Mouse (Mus musculus) limb, embryonic 10.5 days (tissue): ENCODE measurements around the gene Gcnt3. TPM values are rescaled to one million over a fixed set of nuclear protein-coding genes. Genes with fewer than 3 reads are reported as not detected.
"Not testable (repeated sequence)": the region's sequence is repeated elsewhere in the genome, so short reads cannot be mapped to it uniquely, and the experiment has no call there.

Experiments used
- DNase-seq: peaks from one replicate; pipeline ENCODE4 v3.0.0-alpha.2; 2017; ENCODE audit warnings: low spot score
- H3K27ac ChIP-seq: fragments of 300-500 bp; sonication (generic); 2 replicates; pipeline ENCODE4 v1.5.1; 2016; ENCODE audit warnings: mild to moderate bottlenecking
- H3K27me3 ChIP-seq: fragments of 300-500 bp; sonication (generic); 2 replicates; pipeline ENCODE4 v1.6.1; 2016; ENCODE audit warnings: low read depth, mild to moderate bottlenecking; ENCODE audit not compliant: poor library complexity, severe bottlenecking
- H3K36me3 ChIP-seq: fragments of 300-500 bp; sonication (generic); 2 replicates; pipeline ENCODE4 v1.6.1; 2016; ENCODE audit warnings: mild to moderate bottlenecking, moderate library complexity
- H3K4me1 ChIP-seq: fragments of 300-500 bp; sonication (generic); 2 replicates; pipeline ENCODE4 v1.6.1; 2016
- H3K4me3 ChIP-seq: fragments of 300-500 bp; sonication (generic); 2 replicates; pipeline ENCODE4 v1.5.1; 2016; ENCODE audit warnings: mild to moderate bottlenecking, moderate library complexity
- H3K9me3 ChIP-seq: fragments of 300-500 bp; sonication (generic); replicated peaks from 2 replicates; pipeline ENCODE4 v1.6.1; 2016; ENCODE audit warnings: mild to moderate bottlenecking
- WGBS: fragments of 180-500 bp; shearing (Covaris S2); methylation state at CpG from one replicate; pipeline ENCODE4 v1.1.7; 2016; 5-methylcytosine and 5-hydroxymethylcytosine counted together
- polyA plus RNA-seq: library from polyadenylated mRNA; unstranded; fragments of >200 nt; fragmentation: Nextera tagmentation; extraction: Ambion mirVana; gene quantifications from 2 replicates; pipeline ENCODE4 v1.2.1, GENCODE M21; 2016

The Gcnt3 gene
- polyA plus RNA-seq, 1 experiment from 2014 or later, result not detected

DNA sequence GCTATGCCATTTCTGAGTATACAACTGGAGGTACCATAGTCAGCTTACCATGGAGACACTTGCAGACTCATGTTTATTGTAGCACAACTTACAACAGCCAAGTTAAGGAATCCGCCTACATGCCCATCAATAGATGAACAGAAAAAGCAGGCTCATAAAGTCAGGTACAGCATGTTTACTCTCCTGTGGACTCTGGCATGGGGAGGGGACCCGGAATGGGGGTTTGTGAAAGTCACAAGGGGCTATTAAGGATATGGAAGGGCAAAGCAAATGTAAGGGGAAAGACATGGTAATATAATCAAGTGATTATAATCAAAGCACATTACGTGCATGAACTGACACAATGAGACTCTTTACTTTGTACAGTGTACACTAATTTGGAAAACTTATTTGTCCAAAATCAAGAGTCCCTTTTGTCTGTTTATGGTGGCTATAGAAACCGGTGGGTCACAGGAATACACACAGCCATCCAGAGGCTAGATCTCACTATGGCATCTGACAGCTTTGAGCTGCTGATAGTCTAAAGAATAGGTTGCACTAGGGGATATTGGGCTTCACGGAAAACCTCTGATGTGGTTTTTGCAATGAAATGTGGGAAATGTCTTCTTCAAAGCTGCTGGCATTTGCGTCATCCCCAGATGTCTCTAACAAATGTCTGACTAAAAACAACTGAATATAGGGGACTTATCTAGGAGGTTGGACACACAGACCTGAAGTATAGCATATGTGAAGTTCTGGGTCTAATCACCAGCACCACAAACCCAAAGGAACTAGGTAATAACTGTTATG lies 1.9 kb upstream of the Gcnt3 start:
- H3K36me3 ChIP-seq, result no peaks in the 10 kb centered on the region
- DNase-seq, result no peak
- no peaks in the 10 kb centered on the region for H3K27me3 ChIP-seq
- H3K4me1 ChIP-seq, result no peaks in the 10 kb centered on the region
- H3K4me3 ChIP-seq, result no peak overlapping the region
- H3K27ac ChIP-seq, result no peak overlapping the region
- WGBS, result 92% methylated on average over 6 of the region's 6 CpGs
- no peaks in the 10 kb centered on the region for H3K9me3 ChIP-seq

DNA sequence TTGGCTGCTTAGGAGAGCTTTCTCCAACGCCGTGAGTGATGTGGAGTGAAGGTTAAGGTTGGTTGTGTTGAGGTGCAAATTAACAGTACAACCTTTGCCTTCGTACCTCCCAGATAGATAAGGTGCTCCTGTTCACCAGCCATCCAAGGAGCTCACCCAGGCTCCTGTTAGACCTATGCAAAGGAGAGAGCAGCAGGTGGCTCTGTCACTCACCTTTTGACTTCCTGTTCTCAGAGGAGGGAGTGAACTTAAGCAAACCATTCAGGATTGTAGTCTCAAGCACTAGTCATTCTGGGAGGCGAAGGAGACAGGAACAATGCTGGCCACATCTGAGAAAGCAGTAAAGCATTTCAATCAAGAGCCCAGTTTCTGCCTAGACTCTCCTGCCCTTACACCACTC lies 1.2 kb downstream of the Gcnt3 start:
- no peaks in the 10 kb centered on the region for H3K9me3 ChIP-seq
- no peak overlapping the region for H3K4me3 ChIP-seq
- no peaks in the 10 kb centered on the region for H3K36me3 ChIP-seq
- DNase-seq, result no peak
- 75% methylated on average over 4 of the region's 4 CpGs for WGBS
- no peaks in the 10 kb centered on the region for H3K4me1 ChIP-seq
- H3K27me3 ChIP-seq, result no peaks in the 10 kb centered on the region
- H3K27ac ChIP-seq, result no peak overlapping the region

DNA sequence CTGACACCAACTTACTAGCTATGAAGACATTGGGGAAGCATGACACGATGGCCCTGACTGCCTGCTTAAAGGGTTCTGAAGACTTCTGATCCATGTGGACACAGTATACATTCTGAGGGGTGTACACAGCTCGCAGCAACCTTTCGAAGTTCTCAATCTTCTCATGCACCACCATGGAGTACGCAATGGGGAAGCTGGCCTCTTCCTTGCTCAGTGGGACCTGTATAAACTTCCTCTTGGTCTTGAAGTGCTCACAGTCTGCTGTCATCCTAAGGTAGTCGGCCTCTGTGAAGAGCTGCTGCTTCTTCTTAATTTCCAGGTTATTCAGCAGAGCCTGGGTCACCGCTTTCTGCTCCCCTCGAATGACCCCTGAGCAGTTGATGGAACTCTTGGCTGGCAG lies 3.2 kb downstream of the Gcnt3 start:
- Histone ChIP-seq H3K9me3 (no peaks in the 10 kb centered on the region), H3K36me3 (no peaks in the 10 kb centered on the region)
- WGBS, result 93% methylated on average over 7 of the region's 7 CpGs

DNA sequence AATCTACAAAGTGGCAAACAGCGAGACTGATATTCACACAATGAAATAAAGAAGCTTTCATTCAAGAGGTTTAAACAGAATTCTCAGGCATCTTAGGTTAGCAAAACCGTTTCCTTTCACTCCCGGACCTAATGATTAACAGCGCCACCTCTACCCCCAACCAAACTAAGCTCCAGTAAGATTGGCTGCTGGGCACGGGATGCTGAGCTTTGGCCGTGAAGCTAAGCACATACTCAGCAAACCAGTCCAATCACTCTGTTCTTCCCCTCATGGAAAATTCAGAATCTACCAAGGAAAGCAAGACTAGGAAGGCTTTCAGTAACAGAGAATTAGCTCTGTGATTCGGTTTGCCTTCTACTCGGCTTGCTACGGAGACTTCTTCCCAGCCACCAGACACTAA lies 4.8 kb downstream of the Gcnt3 start:
- DNase-seq, result no peak
- Histone ChIP-seq H3K27ac (no peak overlapping the region), H3K9me3 (no peaks in the 10 kb centered on the region), H3K27me3 (no peaks in the 10 kb centered on the region), H3K36me3 (no peaks in the 10 kb centered on the region), H3K4me1 (no peaks in the 10 kb centered on the region), H3K4me3 (no peak overlapping the region)
- WGBS, result 83% methylated on average over 9 of the region's 9 CpGs

More for the DNA sequence above, 3.2 kb downstream of the Gcnt3 start:
- Histone ChIP-seq H3K4me1 (no peaks in the 10 kb centered on the region), H3K27me3 (no peaks in the 10 kb centered on the region), H3K4me3 (no peak overlapping the region), H3K27ac (no peak overlapping the region)
- no peak for DNase-seq

DNA sequence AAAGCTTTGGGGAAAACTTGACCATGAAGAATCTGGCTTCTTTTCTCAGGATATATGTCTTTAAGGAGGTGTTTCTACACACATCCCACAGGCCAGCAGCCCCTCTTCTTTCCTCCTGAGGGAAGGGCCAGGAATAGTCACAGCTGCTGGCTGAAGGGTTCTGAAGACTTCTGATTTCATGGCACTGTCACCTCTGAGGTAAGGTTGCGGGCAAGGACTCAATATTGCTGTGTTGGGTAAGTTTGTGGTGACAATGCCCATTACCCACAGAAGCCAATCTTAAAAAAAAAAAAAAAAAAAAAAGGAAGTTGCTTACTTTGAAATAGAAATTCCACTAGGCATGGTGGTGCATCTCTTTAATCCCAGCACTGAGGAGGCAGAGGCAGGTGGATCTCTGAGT lies 5.7 kb downstream of the Gcnt3 start:
- WGBS, result 89% methylated on average over 1 of the region's 1 CpGs
- Histone ChIP-seq H3K27ac (no peak overlapping the region), H3K27me3 (no peaks in the 10 kb centered on the region), H3K36me3 (no peaks in the 10 kb centered on the region), H3K4me3 (no peak overlapping the region), H3K9me3 (no peaks in the 10 kb centered on the region), H3K4me1 (no peaks in the 10 kb centered on the region)
- DNase-seq, result no peak

DNA sequence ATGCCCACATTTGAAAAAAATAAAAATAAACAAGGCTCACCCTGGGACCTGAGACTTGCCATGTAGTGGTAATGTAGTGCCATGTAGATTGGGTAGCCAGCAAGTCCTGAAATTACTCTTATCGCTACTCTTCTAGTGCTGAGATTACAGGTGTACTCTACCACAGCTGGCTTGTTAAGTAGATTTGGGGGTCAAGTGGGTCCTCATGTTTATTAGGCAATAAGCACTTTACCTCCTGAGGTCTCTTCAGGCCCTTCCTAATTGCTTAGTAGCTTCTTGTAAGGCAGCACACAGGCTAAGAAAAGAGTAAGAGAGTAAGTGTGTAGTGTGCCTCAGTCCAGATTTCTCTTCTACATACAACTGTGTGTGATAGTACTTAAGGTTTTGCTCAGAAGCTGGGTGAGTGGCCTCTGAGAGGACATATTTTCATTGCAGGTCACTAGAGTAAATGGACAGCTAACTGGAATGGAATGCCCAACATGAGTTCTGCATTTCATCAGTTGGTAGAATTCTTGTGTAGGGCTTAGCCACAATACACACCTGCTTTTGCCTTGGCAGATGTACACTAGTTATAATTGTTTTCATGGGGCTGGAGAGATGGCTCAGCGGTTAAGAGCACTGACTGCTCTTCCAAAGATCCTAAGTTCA lies 12.4 kb downstream of the Gcnt3 start:
- Histone ChIP-seq H3K27me3 (no peaks in the 10 kb centered on the region), H3K36me3 (peaks cover 27% of the 10 kb centered on the region), H3K4me3 (no peak overlapping the region), H3K4me1 (no peaks in the 10 kb centered on the region), H3K27ac (no peak overlapping the region), H3K9me3 (no peaks in the 10 kb centered on the region)
- WGBS, result 94% methylated on average over 2 of the region's 2 CpGs
- no peak for DNase-seq

DNA sequence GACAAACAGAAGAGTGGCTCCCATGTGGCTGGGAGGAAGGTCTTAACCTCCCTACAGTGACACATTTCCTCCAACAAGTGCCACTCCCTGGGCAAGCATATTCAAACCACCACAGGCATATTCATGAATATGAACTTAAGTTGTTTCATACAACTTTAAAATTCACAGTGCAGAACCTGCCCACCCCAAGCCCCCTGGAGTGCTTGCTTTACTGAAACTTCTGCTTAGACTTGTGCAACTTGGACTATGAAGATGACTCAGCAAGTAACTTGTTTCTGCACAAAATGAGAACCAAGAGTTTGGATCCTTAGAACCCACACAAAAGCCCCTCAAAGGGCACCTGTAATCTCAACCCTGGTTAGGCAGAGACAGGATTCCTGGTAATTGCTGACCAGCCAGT lies 13.2 kb downstream of the Gcnt3 start:
- no peaks in the 10 kb centered on the region for H3K4me1 ChIP-seq
- no peaks in the 10 kb centered on the region for H3K9me3 ChIP-seq
- H3K27me3 ChIP-seq, result no peaks in the 10 kb centered on the region
- H3K36me3 ChIP-seq, result peaks cover 35% of the 10 kb centered on the region
- H3K27ac ChIP-seq, result no peak overlapping the region
- no peak for DNase-seq
- H3K4me3 ChIP-seq, result no peak overlapping the region

DNA sequence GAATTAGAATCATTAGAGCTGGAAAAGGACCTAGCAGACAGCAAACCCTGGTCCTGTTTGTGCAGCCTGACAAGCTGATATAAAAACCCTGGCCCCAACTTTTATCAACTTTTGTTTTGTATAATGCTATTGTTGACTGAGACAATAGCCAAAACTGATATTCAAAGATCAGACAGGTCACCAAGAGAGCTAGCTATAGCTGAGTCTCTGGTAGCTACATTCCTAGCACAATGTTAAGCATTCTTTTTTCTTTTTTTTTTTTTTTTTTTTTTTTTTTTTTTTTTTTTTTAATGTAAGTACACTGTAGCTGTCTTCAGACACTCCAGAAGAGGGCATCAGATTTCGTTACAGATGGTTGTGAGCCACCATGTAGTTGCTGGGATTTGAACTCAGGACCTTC lies 14.3 kb downstream of the Gcnt3 start:
- H3K27ac ChIP-seq, H3K9me3 ChIP-seq, H3K4me3 ChIP-seq, H3K27me3 ChIP-seq, H3K4me1 ChIP-seq, DNase-seq: not testable (repeated sequence)
- H3K36me3 ChIP-seq, result peaks cover 41% of the 10 kb centered on the region
- WGBS, result 81% methylated on average over 1 of the region's 1 CpGs

DNA sequence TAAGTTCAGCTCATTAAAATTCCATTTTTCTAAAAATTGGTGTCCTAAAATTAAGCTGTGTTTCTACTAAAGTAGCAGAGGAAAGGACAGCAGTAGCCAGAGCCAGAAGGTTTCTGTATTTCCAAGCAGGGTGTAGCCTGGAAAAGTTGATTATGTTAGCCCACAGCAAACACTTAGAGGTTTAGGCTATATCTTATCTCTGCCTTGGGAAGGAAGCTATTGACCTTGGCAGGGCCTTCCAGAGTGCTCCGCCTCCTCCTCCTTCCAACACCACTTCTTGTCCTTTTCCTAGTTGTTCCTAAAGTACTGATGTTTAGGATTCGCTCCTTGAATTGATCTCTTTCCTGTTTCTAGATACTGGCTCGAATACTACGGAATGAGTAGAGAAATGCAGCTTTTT lies 15.8 kb downstream of the Gcnt3 start:
- no peak for DNase-seq
- Histone ChIP-seq H3K4me1 (no peaks in the 10 kb centered on the region), H3K9me3 (no peaks in the 10 kb centered on the region), H3K4me3 (no peak overlapping the region), H3K27ac (no peak overlapping the region), H3K27me3 (no peaks in the 10 kb centered on the region), H3K36me3 (peaks cover 48% of the 10 kb centered on the region)
- 95% methylated on average over 4 of the region's 4 CpGs for WGBS

DNA sequence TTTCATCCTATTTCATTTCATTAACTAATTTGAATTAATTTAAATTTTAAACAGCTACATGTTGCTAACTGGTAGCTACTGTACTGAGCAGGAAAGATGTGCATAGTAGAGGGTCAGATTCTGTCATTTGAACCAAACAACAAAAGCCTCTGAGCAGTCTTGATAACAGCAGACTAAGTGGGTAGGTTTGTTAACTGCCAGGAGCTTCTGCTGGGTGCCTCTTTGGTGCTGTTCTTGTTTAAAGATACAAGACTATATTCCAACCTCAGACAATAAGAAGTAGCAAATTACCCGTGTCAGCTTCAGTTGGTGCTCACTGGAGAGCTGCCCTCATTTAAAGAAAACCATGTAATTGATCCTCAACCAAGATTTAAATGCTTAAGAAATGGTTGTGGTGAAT lies 16.3 kb downstream of the Gcnt3 start:
- H3K36me3 ChIP-seq, result peaks cover 53% of the 10 kb centered on the region
- H3K27ac ChIP-seq, result no peak overlapping the region
- no peaks in the 10 kb centered on the region for H3K4me1 ChIP-seq
- no peak overlapping the region for H3K4me3 ChIP-seq
- no peaks in the 10 kb centered on the region for H3K9me3 ChIP-seq
- H3K27me3 ChIP-seq, result no peaks in the 10 kb centered on the region
- WGBS, result 90% methylated on average over 1 of the region's 1 CpGs
- DNase-seq, result no peak

DNA sequence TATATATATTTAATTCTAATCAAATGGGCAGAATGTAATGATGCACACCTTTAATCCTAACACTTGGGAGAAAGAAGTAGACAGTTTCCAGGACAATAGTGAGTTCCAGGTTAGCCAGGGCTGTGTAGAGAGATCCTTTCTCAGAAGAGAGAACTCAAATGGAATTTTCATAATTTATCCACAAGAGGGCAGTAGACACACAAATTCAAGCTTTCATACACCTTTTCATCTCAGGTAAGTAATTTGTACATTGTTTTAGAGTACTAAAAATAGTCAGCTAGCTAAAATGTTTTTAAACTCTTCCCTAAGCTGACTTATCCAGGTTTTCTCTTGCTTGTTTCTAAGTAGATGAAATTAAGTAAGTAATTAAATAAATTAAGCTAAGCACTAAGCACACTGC lies 19.0 kb downstream of the Gcnt3 start:
- H3K27ac ChIP-seq, result no peak overlapping the region
- H3K27me3 ChIP-seq, result no peaks in the 10 kb centered on the region
- peaks cover 64% of the 10 kb centered on the region for H3K36me3 ChIP-seq
- DNase-seq, result no peak
- no peaks in the 10 kb centered on the region for H3K9me3 ChIP-seq
- no peak overlapping the region for H3K4me3 ChIP-seq
- peaks cover under 1% of the 10 kb centered on the region for H3K4me1 ChIP-seq

DNA sequence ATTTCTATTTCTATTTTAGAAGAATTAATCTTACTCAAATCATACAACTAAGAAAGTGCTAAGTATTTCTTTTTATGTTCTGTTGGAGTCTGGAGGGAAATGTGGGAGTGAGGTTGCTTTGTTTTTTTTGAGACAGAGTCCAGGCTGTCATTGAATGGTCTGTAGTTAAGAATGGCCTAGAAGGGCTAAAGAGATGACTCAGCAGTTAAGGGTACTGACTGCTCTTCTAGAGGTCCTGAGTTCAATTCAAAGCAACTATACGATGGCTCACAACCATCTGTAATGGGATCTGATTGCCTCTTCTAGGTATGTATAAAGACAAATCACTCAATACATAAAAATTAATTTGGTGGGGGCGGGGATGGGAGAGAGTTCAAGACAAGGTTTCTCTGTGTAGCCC lies 22.3 kb downstream of the Gcnt3 start:
- H3K36me3 ChIP-seq, result peaks cover 47% of the 10 kb centered on the region
- DNase-seq, result no peak
- peaks cover 8% of the 10 kb centered on the region for H3K4me1 ChIP-seq
- WGBS, result 93% methylated on average over 2 of the region's 2 CpGs
- no peak overlapping the region for H3K27ac ChIP-seq
- H3K4me3 ChIP-seq, result no peak overlapping the region
- H3K9me3 ChIP-seq, result no peaks in the 10 kb centered on the region
- no peaks in the 10 kb centered on the region for H3K27me3 ChIP-seq

DNA sequence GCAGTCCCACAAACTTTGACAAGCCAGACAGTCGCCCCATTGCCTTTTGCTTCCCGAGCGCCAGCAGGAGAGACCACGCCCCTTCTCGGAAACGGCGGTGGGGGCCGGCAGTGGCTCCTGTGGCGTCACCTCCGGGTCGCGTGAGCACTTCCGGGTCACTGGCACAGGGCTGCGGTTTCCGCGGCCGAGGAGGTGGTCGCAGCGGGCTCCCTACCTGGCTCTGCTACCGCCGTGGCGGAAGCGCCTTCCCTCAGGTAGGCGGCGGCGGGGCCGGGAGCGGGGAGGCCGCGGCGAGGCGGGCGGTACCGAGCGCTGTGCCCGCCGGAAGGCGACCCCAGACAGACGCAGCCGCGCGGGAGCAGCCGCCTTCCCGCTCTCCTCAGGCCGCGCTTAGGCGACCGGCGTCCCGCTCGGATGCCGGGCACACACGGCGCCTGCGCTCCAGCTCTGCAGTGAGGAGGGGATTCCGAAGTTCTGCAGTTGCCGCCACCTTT lies 25.4 kb downstream of the Gcnt3 start, which contains the start of gene Gtf2a2:
Gtf2a2 (plus strand) TSS at position 143 of the 494 bp plus-strand sequence.
- H3K36me3 ChIP-seq, result peaks cover 58% of the 10 kb centered on the region
- no peaks in the 10 kb centered on the region for H3K27me3 ChIP-seq
- H3K9me3 ChIP-seq, result no peaks in the 10 kb centered on the region
- DNase-seq, result peak; percentile 99
- peak within 1 kb of the TSS; percentile 96 for H3K4me3 ChIP-seq
- peaks cover 8% of the 10 kb centered on the region for H3K4me1 ChIP-seq
- under 1% methylated on average over 57 of the region's 57 CpGs for WGBS
- H3K27ac ChIP-seq, result peak within 1 kb of the TSS; percentile 98
